Mouse (Mus musculus) C2C12 (cell line): ENCODE measurements at regions not wholly inside any gene's neighbourhood (a gene's known extent, or its start where the extent isn't known, plus 50 kb on each side); places are given as distances from the start of the nearest gene placed in this dataset.

Source experiments
- CTCF ChIP-seq: IDR thresholded peaks from one replicate; pipeline ENCODE4 v1.5.1; 2011; ENCODE audit not compliant: control insufficient read depth, insufficient read depth, insufficient read length
- MAX ChIP-seq: IDR thresholded peaks from one replicate; pipeline ENCODE4 v1.6.1; 2011; ENCODE audit warnings: mild to moderate bottlenecking, control low read depth
- USF1 ChIP-seq: IDR thresholded peaks from one replicate; pipeline ENCODE4 v1.6.1; 2011; ENCODE audit warnings: low read depth, mild to moderate bottlenecking, control low read depth, moderate library complexity

GRCm38 (mm10) chr2:30741450-30741849, 62.0 kb downstream of the 1700001O22Rik start:
- no peak for TF ChIP-seq CTCF
- no peak for TF ChIP-seq USF1
- TF ChIP-seq MAX = no peak
